Mouse (Mus musculus): Measurements from ENCODE around the gene Wdr83os. TPM values are rescaled to one million over a fixed set of nuclear protein-coding genes. Genes with fewer than 3 reads are reported as not detected.
"Not testable (repeated sequence)": the region's sequence is repeated elsewhere in the genome, so short reads cannot be mapped to it uniquely, and the experiment has no call there.

Gene Wdr83os
- total and polyA plus RNA-seq, 3 experiments = 26.2 to 143 TPM; not detected in 1

DNA sequence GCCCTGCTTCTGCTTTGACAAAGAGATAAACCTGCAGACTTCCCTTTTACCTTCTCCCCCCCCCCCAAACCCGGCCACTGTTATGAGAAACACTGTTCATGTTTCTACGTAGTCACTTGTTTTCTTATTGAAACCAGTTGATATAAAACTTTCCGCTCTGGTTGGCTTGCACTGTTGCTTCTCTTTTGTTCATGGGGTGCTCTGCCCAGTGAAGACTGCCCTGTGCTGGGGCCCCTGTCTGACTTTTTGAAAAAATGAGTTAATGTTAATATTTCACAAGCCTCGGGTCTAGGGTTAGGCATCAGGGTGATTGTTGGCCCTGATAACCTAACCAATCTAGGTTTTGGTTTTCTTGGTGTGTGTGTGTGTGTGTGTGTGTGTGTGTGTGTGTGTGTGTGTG is 1.6 kb downstream of the Wdr83os start:
- not testable (repeated sequence) for H3K27me3 ChIP-seq (ENCODE audit: control insufficient read depth in 1 of 2, insufficient read depth in 2 of 2, low read length in 2 of 2); H3K9me3 ChIP-seq (replicated peaks; ENCODE audit: insufficient read depth, low read length)
- Histone ChIP-seq H3K9ac (ENCODE audit: control insufficient read depth, low read depth, low read length, poor library complexity, severe bottlenecking) (peak overlapping the region; percentile 21), H3K36me3 (ENCODE audit: control insufficient read depth in 1 of 2, insufficient read depth in 2 of 2, low read length in 2 of 2) (peaks cover 2 to 19% of the 10 kb centered on the region in 2 experiments), H3K4me3 (ENCODE audit: control insufficient read depth in 1 of 2, insufficient read depth in 1 of 2, low read depth in 2 of 2, low read length in 2 of 2) (peak overlapping the region in 1 of 2 experiments; percentile 46; a peak in 2 of 4 replicates), H3K79me2 (ENCODE audit: control insufficient read depth, insufficient read depth, low read length, poor library complexity) (peaks cover 10% of the 10 kb centered on the region), H3K27ac (ENCODE audit: control insufficient read depth, low read depth, low read length) (peak overlapping the region; percentile 94), H3K4me1 (ENCODE audit: control insufficient read depth in 1 of 2, insufficient read depth in 2 of 2, low read length in 2 of 2) (peaks cover 8 to 30% of the 10 kb centered on the region in 2 experiments)
- peak; percentile 77 for DNase-seq (ENCODE audit: low read depth, low spot score)
- TF ChIP-seq NELFE (IDR thresholded peaks at IDR 0.05; ENCODE audit: low read depth, low read length) (peak; percentile 18; the same call in 1 of the 2 replicates), ETS1 (IDR thresholded peaks at IDR 0.05; ENCODE audit: low read depth, low read length) (peak; percentile 63; the same call in 1 of the 2 replicates), EP300 (IDR thresholded peaks at IDR 0.05; ENCODE audit: low read depth in 1 of 2, low read length in 2 of 2) (peak; percentile 12 to 13; a peak in 1 of 4 replicates), ZNF384 (IDR thresholded peaks at IDR 0.05; ENCODE audit: low read depth, low read length) (peak; percentile 31; the same call in 1 of the 2 replicates), CHD1 (IDR thresholded peaks at IDR 0.05; ENCODE audit: low read depth, low read length) (0 out of 2 replicates have a peak, but pooled peaks have one; percentile 38), MXI1 (IDR thresholded peaks at IDR 0.05; ENCODE audit: low read depth, low read length) (peak; percentile 48), SIN3A (IDR thresholded peaks at IDR 0.05; ENCODE audit: low read length) (peak; percentile 36)

DNA sequence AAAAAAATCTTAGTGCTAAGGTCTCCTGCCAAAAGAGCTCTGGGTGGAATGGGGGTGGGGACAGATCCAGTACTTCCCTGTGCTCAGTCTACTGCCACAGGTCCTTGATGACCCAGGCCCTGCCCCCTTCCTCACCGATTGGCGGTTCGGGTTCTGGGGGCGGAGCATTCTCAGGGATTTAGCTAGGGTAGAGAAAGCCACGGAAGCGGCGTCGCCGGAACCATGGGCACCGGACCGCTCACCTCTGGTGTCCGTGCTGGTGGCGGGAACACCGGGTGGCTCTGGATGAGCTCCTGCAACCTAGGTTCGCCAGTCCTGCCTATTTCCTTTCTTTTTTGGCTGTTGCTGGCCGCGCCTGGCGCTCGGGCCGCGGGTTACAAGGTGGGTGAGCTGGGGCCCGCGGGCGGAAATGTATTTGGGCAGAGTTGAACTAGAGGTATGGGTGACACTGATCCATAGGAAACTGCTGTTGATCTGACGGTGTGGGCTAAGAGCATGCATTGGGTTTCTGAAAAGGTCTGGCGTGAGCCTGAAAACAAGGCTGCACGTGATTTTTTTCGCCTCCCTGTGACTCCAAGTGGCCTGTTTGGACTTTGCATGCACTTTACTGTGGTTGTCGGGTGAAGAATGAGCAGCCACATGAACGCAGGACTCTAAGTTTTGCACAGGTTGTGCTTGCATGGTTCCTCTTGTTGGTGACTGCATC is 2.7 kb downstream of the Wdr83os start, which contains the start of gene Man2b1:
TSS of gene Man2b1 (plus strand) at position 163 of the 706 bp plus-strand sequence.
- Histone ChIP-seq H3K9ac (ENCODE audit: control insufficient read depth, low read depth, low read length, poor library complexity, severe bottlenecking) (peak within 1 kb of the TSS; percentile 63), H3K36me3 (ENCODE audit: control insufficient read depth in 1 of 2, insufficient read depth in 2 of 2, low read length in 2 of 2) (peaks cover 0 to 19% of the 10 kb centered on the region in 2 experiments; a peak in 2 of 4 replicates), H3K9me3 (replicated peaks; ENCODE audit: insufficient read depth, low read length) (no peaks in the 10 kb centered on the region), H3K27me3 (ENCODE audit: control insufficient read depth in 1 of 2, insufficient read depth in 2 of 2, low read length in 2 of 2) (no peaks in the 10 kb centered on the region), H3K4me1 (ENCODE audit: control insufficient read depth in 1 of 2, insufficient read depth in 2 of 2, low read length in 2 of 2) (peaks cover 8 to 30% of the 10 kb centered on the region in 2 experiments), H3K79me2 (ENCODE audit: control insufficient read depth, insufficient read depth, low read length, poor library complexity) (peaks cover 10% of the 10 kb centered on the region), H3K27ac (ENCODE audit: control insufficient read depth, low read depth, low read length) (peak within 1 kb of the TSS; percentile 94), H3K4me3 (ENCODE audit: control insufficient read depth in 1 of 2, insufficient read depth in 1 of 2, low read depth in 2 of 2, low read length in 2 of 2) (peak within 1 kb of the TSS; percentile 54 to 76)
- DNase-seq (ENCODE audit: low read depth, low spot score) = peak; percentile 95
- TF ChIP-seq ETS1 (IDR thresholded peaks at IDR 0.05; ENCODE audit: low read depth, low read length) (0 out of 2 replicates have a peak, but pooled peaks have one; percentile 23), CTCF (IDR thresholded peaks at IDR 0.05 in 2 of 3, conservative IDR thresholded peaks at IDR 0.05 in 1 of 3; ENCODE audit: control insufficient read depth in 1 of 3, insufficient read depth in 1 of 3, low read depth in 2 of 3, low read length in 3 of 3, poor library complexity in 1 of 3, severe bottlenecking in 1 of 3) (peak in 1 of 3 experiments; percentile 25; a peak in 1 of 6 replicates), ZNF384 (IDR thresholded peaks at IDR 0.05; ENCODE audit: low read depth, low read length) (no peak), ZMIZ1 (IDR thresholded peaks at IDR 0.05; ENCODE audit: low read depth, low read length) (peak; percentile 79; the same call in 1 of the 2 replicates), E2F4 (IDR thresholded peaks at IDR 0.05; ENCODE audit: borderline replicate concordance, low read depth, low read length) (no peak), BHLHE40 (IDR thresholded peaks at IDR 0.05; ENCODE audit: borderline replicate concordance, low read depth, low read length) (peak; percentile 76; the same call in 1 of the 2 replicates), KAT2A (conservative IDR thresholded peaks at IDR 0.05; ENCODE audit: low read depth, low read length) (no peak), RCOR1 (IDR thresholded peaks at IDR 0.05; ENCODE audit: low read depth, low read length) (no peak), MYB (IDR thresholded peaks at IDR 0.05; ENCODE audit: low read depth, low read length) (no peak), RAD21 (IDR thresholded peaks at IDR 0.05; ENCODE audit: low read depth, low read length) (no peak), MYC (IDR thresholded peaks at IDR 0.05; ENCODE audit: low read depth, low read length) (no peak), USF2 (IDR thresholded peaks at IDR 0.05; ENCODE audit: borderline replicate concordance in 1 of 2, insufficient read depth in 1 of 2, low read depth in 1 of 2, low read length in 2 of 2) (no peak), USF1 (IDR thresholded peaks at IDR 0.05; ENCODE audit: low read depth, low read length) (peak; percentile 66), SIN3A (IDR thresholded peaks at IDR 0.05; ENCODE audit: low read length) (no peak), GABPA (IDR thresholded peaks at IDR 0.05; ENCODE audit: low read depth, low read length) (no peak), SMC3 (IDR thresholded peaks at IDR 0.05; ENCODE audit: low read depth, low read length) (no peak), CHD1 (IDR thresholded peaks at IDR 0.05; ENCODE audit: low read depth, low read length) (no peak), ZKSCAN1 (IDR thresholded peaks at IDR 0.05; ENCODE audit: low read depth, low read length) (no peak), MAX (IDR thresholded peaks at IDR 0.05; ENCODE audit: low read length) (peak; percentile 59; the same call in 1 of the 2 replicates), ELF1 (IDR thresholded peaks at IDR 0.05; ENCODE audit: low read depth, low read length) (peak; percentile 46; the same call in 1 of the 2 replicates), EP300 (IDR thresholded peaks at IDR 0.05; ENCODE audit: low read depth in 1 of 2, low read length in 2 of 2) (0 out of 4 replicates have a peak, but pooled peaks of 1 of the 2 experiments have one; percentile 15), TCF12 (IDR thresholded peaks at IDR 0.05; ENCODE audit: low read depth, low read length) (no peak), MEF2A (IDR thresholded peaks at IDR 0.05; ENCODE audit: extremely low read depth, insufficient replicate concordance, low read depth, low read length, poor library complexity, severe bottlenecking) (no peak), CHD2 (IDR thresholded peaks at IDR 0.05; ENCODE audit: low read length) (no peak), UBTF (IDR thresholded peaks at IDR 0.05; ENCODE audit: borderline replicate concordance, insufficient read depth, low read depth, low read length) (no peak)

All from MEL (cell line).